Mouse (Mus musculus) embryonic facial prominence, embryonic 11.5 days (tissue): ENCODE data around the gene Gm11009. TPM values are rescaled to one million over a fixed set of nuclear protein-coding genes. Genes with fewer than 3 reads are reported as not detected.
"Not testable (repeated sequence)": the region's sequence is repeated elsewhere in the genome, so short reads cannot be mapped to it uniquely, and the experiment has no call there.

ENCODE experiments used
- ATAC-seq: fragments of 200-750 bp; cut with Nextera tagmentation; replicated peaks from 2 replicates; pipeline ENCODE4 v1.8.0; 2017; ENCODE audit warnings: low read depth; ENCODE audit not compliant: insufficient number of reproducible peaks, low FRiP score, low TSS enrichment
- DNase-seq: peaks from one replicate; pipeline ENCODE4 v3.0.0-alpha.2; 2015; ENCODE audit warnings: low spot score
- H3K27ac ChIP-seq: fragments of 300-500 bp; sonication (generic); replicated peaks from 2 replicates; pipeline ENCODE4 v1.5.1; 2014; ENCODE audit warnings: mild to moderate bottlenecking, low read depth, low read length, control low read depth
- H3K27me3 ChIP-seq: fragments of 300-500 bp; sonication (generic); 2 replicates; pipeline ENCODE4 v1.6.1; 2014; ENCODE audit warnings: mild to moderate bottlenecking, low read length, moderate library complexity, mixed read lengths; ENCODE audit not compliant: control insufficient read depth, insufficient read depth
- H3K36me3 ChIP-seq: fragments of 300-500 bp; sonication (generic); replicated peaks from 2 replicates; pipeline ENCODE4 v1.6.1; 2014; ENCODE audit warnings: low read depth, mild to moderate bottlenecking, low read length, moderate library complexity, mixed read lengths; ENCODE audit not compliant: control insufficient read depth, insufficient read depth
- H3K4me1 ChIP-seq: fragments of 300-500 bp; sonication (generic); 2 replicates; pipeline ENCODE4 v1.6.1; 2014; ENCODE audit warnings: low read length, mixed read lengths; ENCODE audit not compliant: control insufficient read depth, insufficient read depth
- H3K4me2 ChIP-seq: fragments of 300-500 bp; sonication (generic); 2 replicates; pipeline ENCODE4 v1.6.1; 2014; ENCODE audit warnings: low read depth, mild to moderate bottlenecking, control low read depth, low read length, moderate library complexity
- H3K4me3 ChIP-seq: fragments of 300-500 bp; sonication (generic); 2 replicates; pipeline ENCODE4 v1.5.1; 2014; ENCODE audit warnings: low read depth, low read length, control low read depth
- H3K9ac ChIP-seq: fragments of 300-500 bp; sonication (generic); replicated peaks from 2 replicates; pipeline ENCODE4 v1.6.1; 2014; ENCODE audit warnings: mild to moderate bottlenecking, control low read depth, low read length
- H3K9me3 ChIP-seq: fragments of 300-500 bp; sonication (generic); replicated peaks from 2 replicates; pipeline ENCODE4 v1.6.1; 2016; ENCODE audit warnings: mild to moderate bottlenecking, low read length, inconsistent platforms, mixed read lengths; ENCODE audit not compliant: control insufficient read depth
- whole genome bisulfite sequencing: fragments of 180-500 bp; shearing (Covaris S2); extraction: QIAGEN DNeasy Blood & Tissue Kit; methylation state at CpG from one replicate; pipeline ENCODE4 v1.1.7; 2014; 5-methylcytosine and 5-hydroxymethylcytosine counted together
- polyA plus RNA-seq: library from polyadenylated mRNA; unstranded; fragments of >200 nt; fragmentation: Nextera tagmentation; extraction: Ambion mirVana; gene quantifications from 2 replicates; pipeline ENCODE4 v1.2.1, GENCODE M21; 2014

Gm11009 gene
- not detected in 2 replicates for polyA plus RNA-seq

DNA sequence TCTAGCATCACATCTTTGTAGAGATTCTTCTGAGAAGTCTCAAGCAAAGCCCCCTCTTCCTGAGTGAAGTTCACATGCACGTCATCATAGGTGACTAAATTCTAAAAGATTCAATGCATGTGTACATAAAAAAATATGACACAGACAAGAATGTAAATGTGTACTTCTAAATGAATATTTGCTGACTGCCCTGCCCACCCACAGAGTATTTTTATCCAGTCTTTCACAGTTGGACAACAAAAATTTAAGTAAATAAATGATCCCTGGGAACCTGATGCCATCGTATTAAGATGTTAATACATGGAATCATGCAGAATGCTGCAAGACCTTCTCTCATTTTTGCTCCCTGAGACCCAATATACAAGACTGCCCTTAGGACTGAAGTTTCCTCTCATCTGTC, at the start of gene Gm11009:
TSS of gene Gm11009 (minus strand) at position 101 of the 400 bp plus-strand sequence.
- not testable (repeated sequence) for H3K9ac ChIP-seq, ATAC-seq, H3K27me3 ChIP-seq, H3K36me3 ChIP-seq, H3K9me3 ChIP-seq, H3K4me3 ChIP-seq, H3K4me1 ChIP-seq, H3K4me2 ChIP-seq, H3K27ac ChIP-seq, DNase-seq
- WGBS, result no CpG with 5 or more reads among the region's 2 CpGs

Other genes with a start within 250 kb of the Gm11009 start
- 2.4 TPM in 1 of 2 replicates, not detected in the other for gene Gm2004, start 169.7 kb downstream of the Gm11009 start, polyA plus RNA-seq
- gene 2210418O10Rik, start 92.9 kb downstream of the Gm11009 start, polyA plus RNA-seq, result 8.4 and 8.5 TPM in 2 replicates
- gene Gm14435, start 104.1 kb upstream of the Gm11009 start, polyA plus RNA-seq, result 13.0 and 14.3 TPM in 2 replicates
- gene Gm14434, start 167.3 kb upstream of the Gm11009 start, polyA plus RNA-seq, result 4.6 and 8.1 TPM in 2 replicates
- not detected in 2 replicates for gene Zfp967, start 201.6 kb upstream of the Gm11009 start, polyA plus RNA-seq